ENCODE assay signal across 8 mouse cellular contexts in genomic region chr2:9889651-9890183, GRCm38 (mm10). TPM values are rescaled to one million over a fixed set of nuclear protein-coding genes. Genes with fewer than 3 reads are reported as not detected.
DNase-seq lines count a peak whose midpoint lies in the region; ATAC-seq and TF ChIP-seq lines count a peak whose summit lies in the region.

Gene Gata3, minus strand, starts transcription at chr2:9890034.

- peak within 1 kb of the TSS; percentile 17 for H3K4me3 ChIP-seq in lung, postnatal 0 days (ENCODE audit: low read depth, low read length)
- peak within 1 kb of the TSS; percentile 12; the same call in 1 of the 2 replicates for H3K4me3 ChIP-seq in limb, embryonic 11.5 days (ENCODE audit: low read depth, low read length)
- H3K4me3 ChIP-seq in small intestine, adult 2 months (ENCODE audit: low read depth, low read length), result peak within 1 kb of the TSS; percentile 37

- TF ChIP-seq POLR2A in small intestine, adult 2 months (IDR thresholded peaks at IDR 0.05; ENCODE audit: low read depth, low read length), result no peak

- DNase-seq in lung, postnatal 0 days (ENCODE audit: low spot score), result no peak
- DNase-seq in lung, postnatal 36 days, result no peak
- peak; percentile 32 for DNase-seq in embryo, embryonic 9.5 days (ENCODE audit: extremely low spot score)
- peak; percentile 55 for DNase-seq in limb, embryonic 11.5 days (ENCODE audit: low spot score)
- no peak for DNase-seq in layer of hippocampus, postnatal 10 days (ENCODE audit: low spot score in 2 of 2)
- no peak for DNase-seq in cerebellum, adult 18-20 months

- TF ChIP-seq EP300 in lung, postnatal 0 days (IDR thresholded peaks at IDR 0.05), result no peak

- H3K9ac ChIP-seq in lung, postnatal 0 days (replicated peaks; ENCODE audit: low read depth), result no peak within 1 kb of the TSS
- H3K9ac ChIP-seq in limb, embryonic 11.5 days (ENCODE audit: low read length), result no peak within 1 kb of the TSS

- under 1% methylated on average over 23 of the region's 23 CpGs for WGBS in lung, postnatal 0 days
- WGBS in limb, embryonic 11.5 days, result under 1% methylated on average over 23 of the region's 23 CpGs
- WGBS in small intestine, adult 2 months, result 3% methylated on average over 23 of the region's 23 CpGs

- peaks cover 86% of the 10 kb centered on the region for H3K27me3 ChIP-seq in lung, postnatal 0 days (replicated peaks; ENCODE audit: insufficient read depth, low read length)
- peaks cover 87% of the 10 kb centered on the region for H3K27me3 ChIP-seq in limb, embryonic 11.5 days (ENCODE audit: control insufficient read depth, insufficient read depth, low read length)
- H3K27me3 ChIP-seq in small intestine, adult 2 months (ENCODE audit: control insufficient read depth, insufficient read depth, low read length), result peaks cover 56% of the 10 kb centered on the region

- no peak within 1 kb of the TSS for H3K27ac ChIP-seq in lung, postnatal 0 days (ENCODE audit: low read length)
- H3K27ac ChIP-seq in limb, embryonic 11.5 days (replicated peaks; ENCODE audit: low read depth, low read length), result no peak within 1 kb of the TSS
- H3K27ac ChIP-seq in small intestine, adult 2 months (ENCODE audit: insufficient read depth, low read depth, low read length), result no peak within 1 kb of the TSS

- ATAC-seq in lung, postnatal 0 days, result no peak
- ATAC-seq in limb, embryonic 11.5 days (ENCODE audit: insufficient number of reproducible peaks, low FRiP score, low TSS enrichment, low read depth), result no peak
- ATAC-seq in megakaryocyte progenitor cell, adult 5-6 weeks (replicated peaks; ENCODE audit: poor library complexity), result no peak

- H3K9me3 ChIP-seq in lung, postnatal 0 days (ENCODE audit: low read length), result no peaks in the 10 kb centered on the region
- H3K9me3 ChIP-seq in limb, embryonic 11.5 days (ENCODE audit: control insufficient read depth, low read length), result no peaks in the 10 kb centered on the region

- TF ChIP-seq CTCF in lung, postnatal 0 days (IDR thresholded peaks at IDR 0.05), result no peak
- no peak for TF ChIP-seq CTCF in small intestine, adult 2 months (IDR thresholded peaks at IDR 0.05; ENCODE audit: extremely low read depth, insufficient read length, insufficient replicate concordance, low read depth, low read length)

- H3K36me3 ChIP-seq in lung, postnatal 0 days (ENCODE audit: insufficient read depth, low read length), result no peaks in the 10 kb centered on the region
- no peaks in the 10 kb centered on the region for H3K36me3 ChIP-seq in limb, embryonic 11.5 days (ENCODE audit: control insufficient read depth, insufficient read depth, low read length)
- no peaks in the 10 kb centered on the region for H3K36me3 ChIP-seq in small intestine, adult 2 months (ENCODE audit: control insufficient read depth, insufficient read depth, low read length)

- H3K4me2 ChIP-seq in lung, postnatal 0 days (replicated peaks; ENCODE audit: low read depth, low read length), result peak within 1 kb of the TSS; percentile 20
- peak within 1 kb of the TSS; percentile 11; the same call in 1 of the 2 replicates for H3K4me2 ChIP-seq in limb, embryonic 11.5 days (ENCODE audit: low read depth, severe bottlenecking)

- peaks cover 7% of the 10 kb centered on the region for H3K4me1 ChIP-seq in lung, postnatal 0 days (ENCODE audit: insufficient read depth, low read depth, low read length)
- H3K4me1 ChIP-seq in limb, embryonic 11.5 days (ENCODE audit: control insufficient read depth, insufficient read depth, low read length), result 0 out of 2 replicates have a peak, but pooled peaks cover 4% of the 10 kb centered on the region
- H3K4me1 ChIP-seq in small intestine, adult 2 months (ENCODE audit: control insufficient read depth, insufficient read depth, insufficient read length, low read length), result peaks cover 6% of the 10 kb centered on the region

RNA-seq across cellular contexts. Expression of gene Gata3, which starts in this region (rescaled TPM):
- polyA plus RNA-seq in lung, postnatal 0 days (2015; fragmentation: Nextera tagmentation; extraction: Ambion mirVana), result 2.4 and 2.7 TPM in 2 replicates
- 3.9 and 4.4 TPM in 2 replicates for polyA plus RNA-seq in limb, embryonic 11.5 days (2014; fragmentation: Nextera tagmentation; extraction: Ambion mirVana)
- 0.77 and 2.3 TPM in 2 replicates for polyA plus RNA-seq in small intestine, adult 2 months (2012; rRNA removed)
- total RNA-seq in megakaryocyte progenitor cell, adult 5-6 weeks (2015), result 0.47 TPM in 1 of 2 replicates, not detected in the other
- 0.25 and 0.71 TPM in 2 replicates for total RNA-seq in megakaryocyte progenitor cell, adult 5-6 weeks (2017)
- total RNA-seq in layer of hippocampus, postnatal 10 days (2021), result 1 to 10 TPM in 1 of 2 experiments, under 1 TPM in 1; 0.78 to 1.1 TPM

Comparison
In these comparisons a context has a peak if more than half of its experiments do, and no peak if none do; other contexts are left out.
1. DNase-seq: peak in embryo, embryonic 9.5 days (single experiment) and limb, embryonic 11.5 days (single experiment); none in lung, postnatal 0 days (single experiment), lung, postnatal 36 days (single experiment), layer of hippocampus, postnatal 10 days (0 of 2) and cerebellum, adult 18-20 months (0 of 2).
2. Peak in every context shown above with its lines, with median percentiles within 50 percentile points of each other: H3K4me3 ChIP-seq.